Mouse (Mus musculus) gastrocnemius, postnatal 14 days (tissue): ENCODE data around the gene Otud5. TPM values are rescaled to one million over a fixed set of nuclear protein-coding genes. Genes with fewer than 3 reads are reported as not detected.
"Not testable (repeated sequence)": the region's sequence is repeated elsewhere in the genome, so short reads cannot be mapped to it uniquely, and the experiment has no call there.

ENCODE experiments used
- DNase-seq: peaks from one replicate; pipeline ENCODE4 v3.0.0; 2021; ENCODE audit warnings: mixed read lengths
- intact Hi-C: fragments of 180-260 bp; cut with DNase I; formaldehyde crosslinking; loops from one replicate; pipeline ENCODE4 v1.15.1; 2025; ENCODE audit warnings: low total_unique reads
- total RNA-seq, 2 experiments: library from RNA; stranded (reverse); gene quantifications; 2 replicates each; pipeline ENCODE4 v1.2.3; 2021

Gene Otud5
- total RNA-seq, 2 experiments from 2014 or later: 16.8 to 19.1 TPM

- intact Hi-C loops: loop anchor here (2.0 kb wide), 1 partner anchor 17 kb away; no protein-coding TSS in a partner anchor
- no peak for DNase-seq
These were observed 28.7 kb downstream of the Otud5 start for GRCm38 (mm10) chrX:7869826-7870225.

- intact Hi-C loops: no loop called here
- peak; percentile 57 for DNase-seq
These were observed 36.8 kb downstream of the Otud5 start, which contains the start of gene Pim2 for GRCm38 (mm10) chrX:7878007-7878419. TSS of gene Pim2 (plus strand) at chrX:7878262.

GRCm38 (mm10) chrX:7878495-7878894, 37.3 kb downstream of the Otud5 start:
- DNase-seq: no peak
- intact Hi-C loops: no loop called here

- intact Hi-C loops: no loop called here
These were observed 38.7 kb downstream of the Otud5 start for GRCm38 (mm10) chrX:7879819-7880218.

GRCm38 (mm10) chrX:7883841-7884567, 42.8 kb downstream of the Otud5 start, which contains the start of gene Slc35a2:
TSS of gene Slc35a2 (plus strand) at chrX:7884028.
- peak; percentile 86 for DNase-seq
- intact Hi-C loops: no loop called here

More at GRCm38 (mm10) chrX:7879819-7880218, 38.7 kb downstream of the Otud5 start:
- peak; percentile 48 for DNase-seq

- DNase-seq: no peak
- intact Hi-C loops: no loop called here
These were observed 57.0 kb downstream of the Otud5 start for GRCm38 (mm10) chrX:7898211-7898610.

GRCm38 (mm10) chrX:7898880-7899874, 58.0 kb downstream of the Otud5 start, which contains the start of the genes Pqbp1 and Timm17b:
TSS of gene Pqbp1 (minus strand) at chrX:7899269.
TSS of gene Timm17b (plus strand) at chrX:7899357.
- peak; percentile 87 for DNase-seq
- intact Hi-C loops: no loop called here

- intact Hi-C loops: no loop called here
- DNase-seq: no peak
These were observed 63.3 kb downstream of the Otud5 start for GRCm38 (mm10) chrX:7904441-7904840.

GRCm38 (mm10) chrX:7907735-7908134, 66.6 kb downstream of the Otud5 start, which contains the start of gene Gm10491:
TSS of gene Gm10491 (minus strand) at chrX:7907835.
- intact Hi-C loops: no loop called here
- DNase-seq: no peak

- not testable (repeated sequence) for DNase-seq
These were observed 68.1 kb downstream of the Otud5 start, which contains the start of gene Gm10490 for GRCm38 (mm10) chrX:7909242-7909641. TSS of gene Gm10490 (plus strand) at chrX:7909542.

GRCm38 (mm10) chrX:7910473-7910872, 69.3 kb downstream of the Otud5 start:
- no peak for DNase-seq
- intact Hi-C loops: no loop called here

More at GRCm38 (mm10) chrX:7909242-7909641, 68.1 kb downstream of the Otud5 start, which contains the start of gene Gm10490:
- intact Hi-C loops: not testable (repeated sequence)

GRCm38 (mm10) chrX:7915669-7916068, 74.5 kb downstream of the Otud5 start:
- intact Hi-C loops: loop anchor here (5.0 kb wide), 1 partner anchor 102 kb away; the partner anchor contains the start of gene Glod5

GRCm38 (mm10) chrX:7917960-7918359, 76.8 kb downstream of the Otud5 start:
- not testable (repeated sequence) for DNase-seq
- intact Hi-C loops: loop anchor here (5.0 kb wide), 1 partner anchor 99 kb away; the partner anchor contains the start of gene Glod5

More at GRCm38 (mm10) chrX:7915669-7916068, 74.5 kb downstream of the Otud5 start:
- DNase-seq: not testable (repeated sequence)

GRCm38 (mm10) chrX:7919601-7920383, 78.6 kb downstream of the Otud5 start, which contains the start of gene Pcsk1n:
TSS of gene Pcsk1n (plus strand) at chrX:7919822.
- intact Hi-C loops: loop anchor here (5.0 kb wide), 1 partner anchor 98 kb away; the partner anchor contains the start of gene Glod5

GRCm38 (mm10) chrX:7922032-7922431, 80.9 kb downstream of the Otud5 start:
- DNase-seq: no peak
- intact Hi-C loops: no loop called here

More at GRCm38 (mm10) chrX:7919601-7920383, 78.6 kb downstream of the Otud5 start, which contains the start of gene Pcsk1n:
- no peak for DNase-seq
